Mouse (Mus musculus): ENCODE measurements around the gene Stra8.

DNA sequence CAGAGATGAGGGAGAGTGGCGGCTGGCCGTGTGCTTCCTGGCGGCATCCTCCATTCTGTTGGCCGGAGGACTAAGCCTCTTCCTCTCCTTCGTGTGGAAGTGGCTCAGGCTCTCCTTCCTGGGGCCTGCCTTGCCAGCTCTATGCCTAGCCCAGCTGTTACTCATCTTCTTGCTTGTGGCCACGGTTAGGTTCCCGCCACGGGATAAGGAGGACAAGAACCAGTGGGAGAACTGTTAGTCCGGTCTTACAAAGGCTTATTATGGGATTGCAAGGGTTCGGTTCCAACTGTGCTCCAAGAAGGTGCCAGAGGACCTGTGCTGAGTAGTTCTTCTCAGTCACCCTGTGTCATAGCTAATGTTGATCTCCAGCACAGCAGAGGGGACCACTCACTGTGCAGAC lies 47.1 kb upstream of the Stra8 start:
- TF ChIP-seq E2F4 (IDR thresholded peaks at IDR 0.05; ENCODE audit: insufficient read depth) (no peak), POLR2A (IDR thresholded peaks at IDR 0.05; ENCODE audit: insufficient read length, low read depth) (no peak), MAX (IDR thresholded peaks at IDR 0.05; ENCODE audit: low read depth) (no peak), REST (IDR thresholded peaks at IDR 0.05; ENCODE audit: insufficient read depth, insufficient read length) (no peak), TCF12 (IDR thresholded peaks at IDR 0.05; ENCODE audit: insufficient read depth, poor library complexity, severe bottlenecking) (no peak), USF1 (IDR thresholded peaks at IDR 0.05; ENCODE audit: low read depth) (no peak), MYOD1 (IDR thresholded peaks at IDR 0.05; ENCODE audit: control insufficient read depth in 1 of 3, insufficient read length in 2 of 3, low read depth in 2 of 3) (no peak), POLR2AphosphoS2 (IDR thresholded peaks at IDR 0.05; ENCODE audit: insufficient read length, low read depth) (no peak), SRF (IDR thresholded peaks at IDR 0.05; ENCODE audit: control insufficient read depth, insufficient read length, low read depth) (no peak)

Measured in myocyte (in vitro differentiated cells).